Comparison of ENCODE assay signal across 22 mouse cellular contexts in the genomic region with DNA sequence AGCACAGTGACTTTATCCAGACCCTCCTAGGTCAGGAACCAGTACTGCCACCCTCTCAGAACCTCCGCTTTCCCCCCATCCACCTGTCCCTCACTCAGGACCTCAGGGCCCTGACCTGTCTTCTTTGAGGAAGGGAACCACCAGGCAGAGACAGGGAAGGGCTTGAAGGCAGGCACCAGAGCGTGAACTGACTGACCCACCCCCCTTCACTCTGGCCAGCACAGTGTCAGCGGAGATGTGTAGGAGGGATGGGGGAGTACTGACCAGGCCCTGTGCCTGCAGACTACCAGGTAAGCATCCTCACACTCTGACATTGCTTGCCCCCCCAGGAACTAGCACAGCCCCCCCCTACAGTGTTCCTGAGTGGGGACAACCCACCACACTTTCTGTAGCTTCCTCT.
"Had no signal": no experiment of that assay in that cellular context is flagged by ENCODE, and none has a peak within 500 bp of the region (broad histone marks: within the 10 kb centered on the region; RNA-seq: fewer than 3 reads in every experiment).

No protein-coding gene starts in this region.

- H3K4me3 ChIP-seq: limb, embryonic 13.5 days; liver, embryonic 12.5 days; liver, embryonic 15.5 days; lung, embryonic 15.5 days; megakaryocyte, embryonic 14.5 days; neural tube, embryonic 12.5 days; neural tube, embryonic 15.5 days had no signal

- H3K9ac ChIP-seq: limb, embryonic 13.5 days; liver, embryonic 12.5 days; liver, embryonic 15.5 days; lung, embryonic 15.5 days; neural tube, embryonic 12.5 days; neural tube, embryonic 15.5 days had no signal

- ATAC-seq: intestine, postnatal 0 days; liver, embryonic 12.5 days had no signal

- H3K36me3 ChIP-seq: limb, embryonic 13.5 days; liver, embryonic 12.5 days; liver, embryonic 15.5 days; lung, embryonic 15.5 days; neural tube, embryonic 15.5 days had no signal

- H3K9me3 ChIP-seq: limb, embryonic 13.5 days; liver, embryonic 12.5 days; liver, embryonic 15.5 days; lung, embryonic 15.5 days; megakaryocyte, embryonic 14.5 days; neural tube, embryonic 12.5 days; neural tube, embryonic 15.5 days had no signal

- H3K27me3 ChIP-seq: neural tube, embryonic 12.5 days; neural tube, embryonic 15.5 days had no signal

- H3K4me1 ChIP-seq: lung, embryonic 15.5 days had no signal

- H3K4me2 ChIP-seq: limb, embryonic 13.5 days; liver, embryonic 12.5 days; liver, embryonic 15.5 days; lung, embryonic 15.5 days; midbrain, embryonic 11.5 days; neural tube, embryonic 12.5 days; neural tube, embryonic 15.5 days had no signal

- H3K27ac ChIP-seq: limb, embryonic 13.5 days; liver, embryonic 12.5 days; liver, embryonic 15.5 days; lung, embryonic 15.5 days; neural tube, embryonic 12.5 days; neural tube, embryonic 15.5 days; stomach, postnatal 0 days had no signal

- DNase-seq: kidney, adult 9 months; left cerebral cortex, postnatal 4 days; liver; lung, adult 18-20 months; lung, postnatal 10 days; lung, postnatal 36 days; midbrain, embryonic 14.5 days; right cerebral cortex, postnatal 14 days; right cerebral cortex, postnatal 4 days; thymus, adult 2 months; thymus, postnatal 14 days; thymus, postnatal 4 days had no signal
